Mouse (Mus musculus): ENCODE data around the gene Cdk2ap2. TPM values are rescaled to one million over a fixed set of nuclear protein-coding genes. Genes with fewer than 3 reads are reported as not detected.

Cdk2ap2 gene
- total and polyA plus RNA-seq, 2 experiments from 2014 or later, result 57.5 to 64.6 TPM

- TF ChIP-seq CTCF (IDR thresholded peaks at IDR 0.05; ENCODE audit: low read depth), result no peak
- no peaks in the 10 kb centered on the region for H3K27me3 ChIP-seq (ENCODE audit: insufficient read depth, low read length)
- no peaks in the 10 kb centered on the region for H3K4me1 ChIP-seq (ENCODE audit: insufficient read depth, low read length)
- no peaks in the 10 kb centered on the region for H3K36me3 ChIP-seq (ENCODE audit: insufficient read depth, low read length)
- no peak overlapping the region for H3K4me2 ChIP-seq (ENCODE audit: low read depth, low read length)
- no peak for DNase-seq (ENCODE audit: low spot score)
- no peaks in the 10 kb centered on the region for H3K9me3 ChIP-seq (ENCODE audit: low read length)
- H3K27ac ChIP-seq, result no peak overlapping the region
- no peak overlapping the region for H3K9ac ChIP-seq (replicated peaks; ENCODE audit: low read length)
- WGBS, result 94% methylated on average over 5 of the region's 5 CpGs
- no peak for ATAC-seq
- no peak overlapping the region for H3K4me3 ChIP-seq (ENCODE audit: low read length)
Observed at GRCm38 (mm10) chr19:4087090-4087489, 9.9 kb upstream of the Cdk2ap2 start.

- no peaks in the 10 kb centered on the region for H3K4me1 ChIP-seq (ENCODE audit: insufficient read depth, low read length)
- 50% methylated on average over 5 of the region's 5 CpGs for WGBS
- no peak for DNase-seq (ENCODE audit: low spot score)
- H3K4me2 ChIP-seq (ENCODE audit: low read depth, low read length), result no peak overlapping the region
- no peaks in the 10 kb centered on the region for H3K9me3 ChIP-seq (ENCODE audit: low read length)
- H3K27ac ChIP-seq, result no peak overlapping the region
- no peak for TF ChIP-seq CTCF (IDR thresholded peaks at IDR 0.05; ENCODE audit: low read depth)
- no peaks in the 10 kb centered on the region for H3K27me3 ChIP-seq (ENCODE audit: insufficient read depth, low read length)
- H3K36me3 ChIP-seq (ENCODE audit: insufficient read depth, low read length), result no peaks in the 10 kb centered on the region
- H3K4me3 ChIP-seq (ENCODE audit: low read length), result no peak overlapping the region
- H3K9ac ChIP-seq (replicated peaks; ENCODE audit: low read length), result no peak overlapping the region
- ATAC-seq, result no peak
Observed at GRCm38 (mm10) chr19:4088146-4088545, 8.8 kb upstream of the Cdk2ap2 start.

- Histone ChIP-seq H3K27ac (no peak overlapping the region), H3K9ac (replicated peaks; ENCODE audit: low read length) (no peak overlapping the region), H3K4me2 (ENCODE audit: low read depth, low read length) (no peak overlapping the region), H3K9me3 (ENCODE audit: low read length) (no peaks in the 10 kb centered on the region), H3K27me3 (ENCODE audit: insufficient read depth, low read length) (no peaks in the 10 kb centered on the region), H3K36me3 (ENCODE audit: insufficient read depth, low read length) (no peaks in the 10 kb centered on the region), H3K4me1 (ENCODE audit: insufficient read depth, low read length) (no peaks in the 10 kb centered on the region), H3K4me3 (ENCODE audit: low read length) (no peak overlapping the region)
- no peak for TF ChIP-seq CTCF (IDR thresholded peaks at IDR 0.05; ENCODE audit: low read depth)
- ATAC-seq, result no peak
- no peak for DNase-seq (ENCODE audit: low spot score)
- WGBS, result 61% methylated on average over 6 of the region's 6 CpGs
Observed at GRCm38 (mm10) chr19:4089128-4089527, 7.9 kb upstream of the Cdk2ap2 start.

- ATAC-seq (no peak), DNase-seq (ENCODE audit: low spot score) (no peak)
- Histone ChIP-seq H3K36me3 (ENCODE audit: insufficient read depth, low read length) (no peaks in the 10 kb centered on the region), H3K27ac (no peak overlapping the region), H3K27me3 (ENCODE audit: insufficient read depth, low read length) (no peaks in the 10 kb centered on the region), H3K4me2 (ENCODE audit: low read depth, low read length) (no peak overlapping the region), H3K4me1 (ENCODE audit: insufficient read depth, low read length) (no peaks in the 10 kb centered on the region), H3K9ac (replicated peaks; ENCODE audit: low read length) (no peak overlapping the region), H3K9me3 (ENCODE audit: low read length) (no peaks in the 10 kb centered on the region), H3K4me3 (ENCODE audit: low read length) (no peak overlapping the region)
- 86% methylated on average over 3 of the region's 3 CpGs for WGBS
- TF ChIP-seq CTCF (IDR thresholded peaks at IDR 0.05; ENCODE audit: low read depth), result no peak
Observed at GRCm38 (mm10) chr19:4090446-4090845, 6.5 kb upstream of the Cdk2ap2 start.

GRCm38 (mm10) chr19:4091383-4091782 lies 5.6 kb upstream of the Cdk2ap2 start:
- no peaks in the 10 kb centered on the region for H3K27me3 ChIP-seq (ENCODE audit: insufficient read depth, low read length)
- H3K9ac ChIP-seq (replicated peaks; ENCODE audit: low read length), result no peak overlapping the region
- no peak overlapping the region for H3K4me2 ChIP-seq (ENCODE audit: low read depth, low read length)
- DNase-seq (ENCODE audit: low spot score) (no peak), ATAC-seq (no peak)
- no peak overlapping the region for H3K27ac ChIP-seq
- TF ChIP-seq CTCF (IDR thresholded peaks at IDR 0.05; ENCODE audit: low read depth), result no peak
- no peaks in the 10 kb centered on the region for H3K36me3 ChIP-seq (ENCODE audit: insufficient read depth, low read length)
- no peaks in the 10 kb centered on the region for H3K9me3 ChIP-seq (ENCODE audit: low read length)
- H3K4me1 ChIP-seq (ENCODE audit: insufficient read depth, low read length), result no peaks in the 10 kb centered on the region
- no peak overlapping the region for H3K4me3 ChIP-seq (ENCODE audit: low read length)
- WGBS, result 59% methylated on average over 2 of the region's 2 CpGs

GRCm38 (mm10) chr19:4092750-4093149 lies 4.2 kb upstream of the Cdk2ap2 start:
- no peak overlapping the region for H3K4me2 ChIP-seq (ENCODE audit: low read depth, low read length)
- no peaks in the 10 kb centered on the region for H3K9me3 ChIP-seq (ENCODE audit: low read length)
- no peak overlapping the region for H3K27ac ChIP-seq
- DNase-seq (ENCODE audit: low spot score) (no peak), ATAC-seq (no peak)
- H3K27me3 ChIP-seq (ENCODE audit: insufficient read depth, low read length), result no peaks in the 10 kb centered on the region
- no peak overlapping the region for H3K9ac ChIP-seq (replicated peaks; ENCODE audit: low read length)
- H3K4me3 ChIP-seq (ENCODE audit: low read length), result no peak overlapping the region
- H3K36me3 ChIP-seq (ENCODE audit: insufficient read depth, low read length), result no peaks in the 10 kb centered on the region
- H3K4me1 ChIP-seq (ENCODE audit: insufficient read depth, low read length), result no peaks in the 10 kb centered on the region
- no peak for TF ChIP-seq CTCF (IDR thresholded peaks at IDR 0.05; ENCODE audit: low read depth)
- WGBS, result 88% methylated on average over 3 of the region's 3 CpGs

GRCm38 (mm10) chr19:4093772-4094171 lies 3.2 kb upstream of the Cdk2ap2 start:
- Histone ChIP-seq H3K27me3 (ENCODE audit: insufficient read depth, low read length) (no peaks in the 10 kb centered on the region), H3K4me3 (ENCODE audit: low read length) (no peak overlapping the region), H3K27ac (no peak overlapping the region), H3K36me3 (ENCODE audit: insufficient read depth, low read length) (no peaks in the 10 kb centered on the region), H3K9ac (replicated peaks; ENCODE audit: low read length) (no peak overlapping the region), H3K4me2 (ENCODE audit: low read depth, low read length) (no peak overlapping the region), H3K4me1 (ENCODE audit: insufficient read depth, low read length) (no peaks in the 10 kb centered on the region), H3K9me3 (ENCODE audit: low read length) (no peaks in the 10 kb centered on the region)
- no peak for DNase-seq (ENCODE audit: low spot score)
- WGBS, result 81% methylated on average over 7 of the region's 7 CpGs
- TF ChIP-seq CTCF (IDR thresholded peaks at IDR 0.05; ENCODE audit: low read depth), result no peak
- no peak for ATAC-seq
